Mouse (Mus musculus) limb, embryonic 11.5 days (tissue): ENCODE results near the gene Meioc. TPM values are rescaled to one million over a fixed set of nuclear protein-coding genes. Genes with fewer than 3 reads are reported as not detected.
A peak's percentile ranks its signal among the peaks of the same experiment; 100 is the strongest.

Source experiments
- ATAC-seq: fragments of 200-750 bp; cut with Nextera tagmentation; 2 replicates; pipeline ENCODE4 v1.8.0; 2017; ENCODE audit warnings: low read depth; ENCODE audit not compliant: insufficient number of reproducible peaks, low FRiP score, low TSS enrichment
- DNase-seq: peaks from one replicate; pipeline ENCODE4 v3.0.0-alpha.2; 2015; ENCODE audit warnings: low spot score
- H3K27ac ChIP-seq: fragments of 300-500 bp; sonication (generic); replicated peaks from 2 replicates; pipeline ENCODE4 v1.5.1; 2014; ENCODE audit warnings: low read depth, mild to moderate bottlenecking, low read length
- H3K27me3 ChIP-seq: fragments of 300-500 bp; sonication (generic); 2 replicates; pipeline ENCODE4 v1.6.1; 2014; ENCODE audit warnings: mild to moderate bottlenecking, low read length, mixed read lengths; ENCODE audit not compliant: control insufficient read depth, insufficient read depth
- H3K36me3 ChIP-seq: fragments of 300-500 bp; sonication (generic); 2 replicates; pipeline ENCODE4 v1.6.1; 2014; ENCODE audit warnings: mild to moderate bottlenecking, low read length, moderate library complexity, mixed read lengths; ENCODE audit not compliant: control insufficient read depth, insufficient read depth
- H3K4me1 ChIP-seq: fragments of 300-500 bp; sonication (generic); 2 replicates; pipeline ENCODE4 v1.6.1; 2014; ENCODE audit warnings: low read length, mixed read lengths; ENCODE audit not compliant: control insufficient read depth, insufficient read depth
- H3K4me2 ChIP-seq: fragments of 300-500 bp; sonication (generic); 2 replicates; pipeline ENCODE4 v1.6.1; 2014; ENCODE audit warnings: low read depth, mild to moderate bottlenecking, moderate library complexity; ENCODE audit not compliant: severe bottlenecking
- H3K4me3 ChIP-seq: fragments of 300-500 bp; sonication (generic); 2 replicates; pipeline ENCODE4 v1.5.1; 2014; ENCODE audit warnings: low read depth, low read length
- H3K9ac ChIP-seq: fragments of 300-500 bp; sonication (generic); 2 replicates; pipeline ENCODE4 v1.6.1; 2014; ENCODE audit warnings: mild to moderate bottlenecking, low read length
- H3K9me3 ChIP-seq: fragments of 300-500 bp; sonication (generic); 2 replicates; pipeline ENCODE4 v1.6.1; 2016; ENCODE audit warnings: low read length; ENCODE audit not compliant: control insufficient read depth
- WGBS: fragments of 180-500 bp; shearing (Covaris S2); extraction: QIAGEN DNeasy Blood & Tissue Kit; methylation state at CpG from one replicate; pipeline ENCODE4 v1.1.7; 2014; 5-methylcytosine and 5-hydroxymethylcytosine counted together
- polyA plus RNA-seq: library from polyadenylated mRNA; unstranded; fragments of >200 nt; fragmentation: Nextera tagmentation; extraction: Ambion mirVana; gene quantifications from 2 replicates; pipeline ENCODE4 v1.2.1, GENCODE M21; 2014

Gene Meioc
- polyA plus RNA-seq: 0.35 and 1.2 TPM in 2 replicates

GRCm38 (mm10) chr11:102663416-102663815, at the start of gene Meioc:
Meioc (plus strand) TSS chr11:102663716.
- 82% methylated on average over 3 of the region's 3 CpGs for WGBS
- no peaks in the 10 kb centered on the region for H3K36me3 ChIP-seq
- peaks cover 16% of the 10 kb centered on the region for H3K27me3 ChIP-seq
- no peak within 1 kb of the TSS for H3K27ac ChIP-seq
- DNase-seq (no peak), ATAC-seq (no peak)
- H3K9ac ChIP-seq: no peak within 1 kb of the TSS
- H3K4me3 ChIP-seq: no peak within 1 kb of the TSS
- H3K4me2 ChIP-seq: no peak within 1 kb of the TSS
- no peaks in the 10 kb centered on the region for H3K4me1 ChIP-seq
- peaks cover 10% of the 10 kb centered on the region; the same call in 1 of the 2 replicates for H3K9me3 ChIP-seq

DNA sequence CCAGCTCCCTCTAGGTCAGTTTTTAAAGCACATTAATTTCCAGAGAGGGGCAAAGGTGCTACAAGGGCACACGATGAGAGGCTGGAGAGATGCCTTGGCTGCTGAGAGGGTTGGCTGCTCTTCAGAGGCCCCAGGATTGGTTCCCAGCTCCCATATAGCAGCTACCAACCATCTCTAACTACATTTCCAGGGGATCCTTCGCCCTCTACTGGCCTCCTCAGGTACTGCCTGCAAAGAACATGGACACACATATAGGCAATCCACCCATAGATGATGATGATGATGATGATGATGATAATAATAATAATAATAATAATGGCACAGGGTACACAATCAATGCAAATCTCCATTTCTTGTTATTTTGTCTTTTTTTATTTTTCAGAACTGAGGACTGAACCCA, 44.1 kb upstream of the Meioc start:
- Histone ChIP-seq H3K4me1 (peaks cover 11% of the 10 kb centered on the region), H3K36me3 (no peaks in the 10 kb centered on the region), H3K9ac (no peak overlapping the region), H3K9me3 (peaks cover 4% of the 10 kb centered on the region; the same call in 1 of the 2 replicates), H3K4me2 (no peak overlapping the region), H3K27ac (no peak overlapping the region), H3K4me3 (no peak overlapping the region), H3K27me3 (no peaks in the 10 kb centered on the region)
- 71% methylated on average over 2 of the region's 2 CpGs for WGBS
- DNase-seq: no peak
- ATAC-seq: no peak

DNA sequence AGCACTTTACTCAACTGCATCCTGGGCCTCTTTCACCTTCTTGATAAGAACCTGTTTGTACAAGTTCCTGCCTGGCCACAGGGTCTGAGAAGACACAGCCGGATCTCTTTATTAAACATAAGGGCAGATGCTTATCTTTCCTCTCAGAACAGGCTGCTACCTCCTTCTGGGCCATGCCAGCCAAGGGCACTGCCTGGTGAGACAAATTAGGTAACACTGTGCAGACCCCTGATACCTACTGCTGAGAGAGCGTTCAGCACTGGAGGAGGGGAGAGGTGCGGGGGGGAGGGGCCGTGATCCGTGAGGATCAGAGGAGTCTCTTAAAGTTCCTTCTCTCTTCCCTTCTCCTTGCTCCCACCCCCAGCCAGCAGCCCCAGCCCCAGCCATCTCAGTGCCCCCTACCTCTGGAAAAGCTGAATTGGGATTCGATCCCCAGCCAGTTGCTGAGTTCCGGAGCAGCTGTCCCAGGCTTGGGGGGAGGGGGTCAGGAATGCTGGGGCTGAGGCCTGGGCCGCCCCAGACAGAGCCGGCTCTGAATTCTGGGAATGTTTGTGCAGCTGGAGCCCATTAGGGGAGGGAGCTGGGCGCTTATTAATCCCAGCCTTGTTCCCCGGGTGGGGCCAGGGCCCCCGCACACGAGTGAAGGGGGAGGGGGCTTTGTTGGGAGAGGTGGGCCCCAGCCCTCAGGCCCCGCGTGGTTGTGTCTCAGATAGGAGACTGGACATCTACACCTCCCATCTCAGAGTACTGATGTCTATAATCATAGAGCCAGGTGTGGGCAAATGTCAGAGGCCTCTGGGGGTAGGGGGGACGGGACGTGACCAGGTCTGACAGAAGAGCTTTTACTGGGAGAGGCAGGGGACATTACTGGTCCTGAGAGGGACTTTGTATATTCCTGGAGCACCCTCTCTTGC, 39.4 kb upstream of the Meioc start:
- under 1% methylated on average over 17 of the region's 17 CpGs for WGBS
- peak; percentile 94 for DNase-seq
- ATAC-seq: peak; percentile 95
- H3K36me3 ChIP-seq: no peaks in the 10 kb centered on the region
- no peak overlapping the region for H3K4me3 ChIP-seq
- peaks cover 34% of the 10 kb centered on the region for H3K4me1 ChIP-seq
- no peaks in the 10 kb centered on the region for H3K27me3 ChIP-seq
- H3K9ac ChIP-seq: peak overlapping the region; percentile 41
- peak overlapping the region; percentile 86 for H3K27ac ChIP-seq
- peaks cover 3% of the 10 kb centered on the region; the same call in 1 of the 2 replicates for H3K9me3 ChIP-seq
- peak overlapping the region; percentile 8 for H3K4me2 ChIP-seq

DNA sequence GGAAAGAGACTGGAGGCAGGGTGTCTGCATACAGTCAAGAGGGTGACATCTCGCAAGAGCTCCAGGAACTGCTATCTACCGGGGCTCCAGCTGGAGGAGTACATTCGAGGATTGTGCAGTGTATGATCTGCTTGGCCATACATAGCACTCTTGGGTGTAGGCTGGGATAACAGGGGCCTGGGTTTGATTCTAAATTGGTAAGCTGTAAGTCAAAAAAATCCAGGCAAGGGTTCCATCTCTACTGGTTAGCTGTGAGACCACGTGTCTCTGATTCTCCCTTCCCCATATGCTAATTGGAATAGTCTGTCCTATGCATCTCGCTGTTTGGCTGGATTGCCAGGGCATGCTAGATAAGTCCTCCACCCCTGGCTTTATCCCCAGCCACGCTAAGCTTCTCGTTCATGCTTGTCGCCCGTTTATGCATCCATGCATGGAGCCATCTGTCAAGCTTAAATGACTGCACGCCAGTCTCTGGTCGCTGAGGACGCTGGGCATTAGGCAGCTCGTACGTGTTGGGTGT, 38.6 kb upstream of the Meioc start:
- peak overlapping the region; percentile 86 for H3K27ac ChIP-seq
- H3K4me2 ChIP-seq: no peak overlapping the region; the same call in 1 of the 2 replicates
- H3K9me3 ChIP-seq: no peaks in the 10 kb centered on the region
- ATAC-seq: no peak
- 26% methylated on average over 14 of the region's 14 CpGs for WGBS
- DNase-seq: peak; percentile 51
- H3K4me3 ChIP-seq: no peak overlapping the region
- no peak overlapping the region for H3K9ac ChIP-seq
- H3K4me1 ChIP-seq: peaks cover 36% of the 10 kb centered on the region
- H3K36me3 ChIP-seq: no peaks in the 10 kb centered on the region
- no peaks in the 10 kb centered on the region for H3K27me3 ChIP-seq

DNA sequence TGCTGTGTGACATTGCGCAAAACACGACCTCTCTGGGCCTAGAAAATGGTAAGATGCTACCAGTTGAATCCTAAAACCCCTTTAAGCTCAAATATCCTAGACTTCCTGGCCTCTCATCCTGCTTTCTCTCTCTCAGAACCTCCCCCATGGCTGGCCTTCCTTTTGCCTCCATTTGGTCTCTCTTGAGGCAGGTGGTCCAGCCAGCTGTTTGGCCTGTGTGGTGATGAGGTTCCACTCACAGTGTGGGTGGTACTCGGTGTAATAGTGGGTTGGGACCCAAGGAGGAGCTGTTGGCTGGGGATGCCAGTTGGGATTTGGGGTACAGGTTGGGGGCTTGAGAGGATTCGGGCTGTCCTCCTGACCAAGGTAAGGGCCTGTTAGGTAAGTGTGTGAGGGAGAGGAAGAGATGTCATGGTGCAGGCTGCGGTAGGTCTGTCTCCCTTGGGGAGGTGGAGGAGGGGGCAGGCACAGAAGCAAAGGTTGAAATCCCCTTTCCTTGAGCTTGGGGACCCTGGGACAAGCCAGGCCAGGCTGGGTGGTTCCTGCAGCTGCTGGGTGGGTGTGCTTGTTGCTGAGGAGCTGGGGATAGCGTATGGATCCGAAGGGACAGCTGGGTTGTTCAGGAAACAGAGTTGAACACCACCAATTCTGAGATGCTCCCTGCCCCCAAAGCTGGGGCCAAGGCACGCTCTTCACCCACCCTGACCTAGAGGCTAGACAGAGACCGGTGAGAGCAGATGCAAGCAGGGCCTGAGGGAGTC, 36.2 kb upstream of the Meioc start:
- 0 out of 2 replicates have a peak overlapping the region, but pooled peaks have one; percentile 47 for H3K27ac ChIP-seq
- H3K9me3 ChIP-seq: no peaks in the 10 kb centered on the region
- no peaks in the 10 kb centered on the region for H3K27me3 ChIP-seq
- H3K4me3 ChIP-seq: no peak overlapping the region
- DNase-seq (no peak), ATAC-seq (no peak)
- 86% methylated on average over 9 of the region's 9 CpGs for WGBS
- H3K4me1 ChIP-seq: peaks cover 59% of the 10 kb centered on the region
- no peak overlapping the region for H3K4me2 ChIP-seq
- no peaks in the 10 kb centered on the region for H3K36me3 ChIP-seq
- no peak overlapping the region for H3K9ac ChIP-seq

- no peak overlapping the region for H3K27ac ChIP-seq
These were observed 35.0 kb upstream of the Meioc start for GRCm38 (mm10) chr11:102628529-102628928.

DNA sequence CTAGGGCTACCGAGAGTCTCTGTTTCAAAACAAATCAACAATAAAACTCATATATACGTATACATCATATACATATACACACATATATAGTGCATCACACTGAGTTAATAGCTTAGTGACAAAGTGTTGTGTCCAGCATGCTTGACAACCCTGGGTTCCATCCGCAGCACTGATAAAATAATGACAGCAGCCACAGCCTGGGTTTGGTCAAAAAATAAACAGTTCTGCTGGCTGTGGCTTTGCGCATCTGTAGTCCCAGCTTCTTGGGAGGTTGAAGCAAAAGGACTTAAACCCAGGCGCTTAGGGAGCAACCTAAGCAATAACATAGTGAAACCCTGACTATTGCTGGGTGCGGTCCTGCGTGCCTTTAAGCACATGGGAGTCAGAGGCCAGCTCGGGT, 34.1 kb upstream of the Meioc start:
- Histone ChIP-seq H3K27me3 (no peaks in the 10 kb centered on the region), H3K4me1 (peaks cover 59% of the 10 kb centered on the region)

More at GRCm38 (mm10) chr11:102628529-102628928, 35.0 kb upstream of the Meioc start:
- no peak overlapping the region for H3K4me3 ChIP-seq
- DNase-seq: no peak
- WGBS: 74% methylated on average over 9 of the region's 9 CpGs
- no peak overlapping the region for H3K4me2 ChIP-seq
- H3K9ac ChIP-seq: no peak overlapping the region
- no peak for ATAC-seq
- H3K36me3 ChIP-seq: no peaks in the 10 kb centered on the region
- no peaks in the 10 kb centered on the region for H3K27me3 ChIP-seq
- peaks cover 66% of the 10 kb centered on the region for H3K4me1 ChIP-seq
- H3K9me3 ChIP-seq: no peaks in the 10 kb centered on the region

DNA sequence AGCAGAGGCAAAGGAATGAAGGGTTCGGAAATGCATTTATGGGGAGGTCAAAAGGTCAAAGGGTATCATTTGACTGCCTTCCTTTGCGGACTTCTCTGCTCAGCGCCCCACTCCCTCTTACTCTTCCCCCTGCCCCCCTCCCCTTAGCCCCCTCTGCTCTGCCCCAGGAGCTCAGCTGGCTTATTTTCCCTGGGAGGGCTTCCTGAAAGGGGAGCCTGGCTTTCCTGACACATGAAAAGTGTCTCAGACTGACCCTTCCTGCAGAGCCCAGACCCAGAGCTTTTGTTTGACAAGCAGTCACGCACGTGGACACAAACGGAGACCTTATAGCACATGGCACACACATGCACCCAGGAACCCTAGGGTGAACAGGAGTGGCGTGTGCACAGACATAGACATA, 32.8 kb upstream of the Meioc start:
- ATAC-seq (peak; percentile 33; the same call in 1 of the 2 replicates), DNase-seq (peak; percentile 59)
- Histone ChIP-seq H3K4me2 (no peak overlapping the region; the same call in 1 of the 2 replicates), H3K4me1 (peaks cover 50% of the 10 kb centered on the region), H3K9ac (no peak overlapping the region; the same call in 1 of the 2 replicates), H3K27me3 (no peaks in the 10 kb centered on the region), H3K27ac (peak overlapping the region; percentile 38), H3K9me3 (no peaks in the 10 kb centered on the region), H3K4me3 (no peak overlapping the region), H3K36me3 (no peaks in the 10 kb centered on the region)
- WGBS: 12% methylated on average over 7 of the region's 7 CpGs

More for the DNA sequence above, 34.1 kb upstream of the Meioc start:
- H3K4me3 ChIP-seq: no peak overlapping the region
- no peak for DNase-seq
- H3K36me3 ChIP-seq: no peaks in the 10 kb centered on the region
- WGBS: 52% methylated on average over 8 of the region's 8 CpGs
- no peak for ATAC-seq
- no peak overlapping the region for H3K9ac ChIP-seq
- H3K4me2 ChIP-seq: no peak overlapping the region
- H3K9me3 ChIP-seq: no peaks in the 10 kb centered on the region
- no peak overlapping the region for H3K27ac ChIP-seq
